Mouse (Mus musculus): ENCODE measurements around the gene Ccdc107.
A peak's percentile ranks its signal among the peaks of the same experiment; 100 is the strongest.

DNA sequence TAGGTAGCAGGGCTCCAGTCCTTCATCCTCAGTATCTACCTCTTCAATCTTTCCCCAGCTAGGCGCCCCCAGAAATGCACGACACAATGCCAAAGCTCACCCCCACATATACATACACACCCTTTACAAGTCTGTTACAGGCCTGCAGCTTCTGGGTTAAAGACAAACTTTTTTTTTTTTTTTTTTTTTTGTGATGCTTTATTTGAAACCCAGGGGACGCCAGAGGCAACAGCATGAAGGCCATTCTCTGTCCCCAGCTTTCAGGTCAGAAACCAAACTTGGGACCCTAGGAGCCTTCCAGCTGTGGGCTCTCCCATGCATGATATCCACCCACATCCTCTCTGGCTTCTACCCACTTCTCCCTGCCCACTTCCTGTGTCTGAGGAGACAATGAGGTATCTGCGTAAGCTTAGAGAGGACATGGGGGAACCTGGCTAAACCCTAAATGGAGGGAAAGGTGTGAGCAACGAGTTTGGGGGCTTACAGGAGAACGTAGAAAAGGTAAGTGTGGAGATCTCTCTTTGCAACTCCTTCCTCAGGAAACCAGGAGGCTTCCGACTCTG, 10.7 kb upstream of the Ccdc107 start:
- TF ChIP-seq GATA1 (IDR thresholded peaks at IDR 0.05; ENCODE audit: borderline replicate concordance, low read length) (no peak; the same call in 2 of the 3 replicates), FLI1 (IDR thresholded peaks at IDR 0.05; ENCODE audit: low read length) (0 out of 2 replicates have a peak, but pooled peaks have one; percentile 20)

Data from megakaryocyte, embryonic 14.5 days (primary cell).